Mouse (Mus musculus): ENCODE measurements around the gene A630001G21Rik. TPM values are rescaled to one million over a fixed set of nuclear protein-coding genes. Genes with fewer than 3 reads are reported as not detected.

A630001G21Rik gene
- polyA plus RNA-seq, 1 experiment, result 0.02 TPM

DNA sequence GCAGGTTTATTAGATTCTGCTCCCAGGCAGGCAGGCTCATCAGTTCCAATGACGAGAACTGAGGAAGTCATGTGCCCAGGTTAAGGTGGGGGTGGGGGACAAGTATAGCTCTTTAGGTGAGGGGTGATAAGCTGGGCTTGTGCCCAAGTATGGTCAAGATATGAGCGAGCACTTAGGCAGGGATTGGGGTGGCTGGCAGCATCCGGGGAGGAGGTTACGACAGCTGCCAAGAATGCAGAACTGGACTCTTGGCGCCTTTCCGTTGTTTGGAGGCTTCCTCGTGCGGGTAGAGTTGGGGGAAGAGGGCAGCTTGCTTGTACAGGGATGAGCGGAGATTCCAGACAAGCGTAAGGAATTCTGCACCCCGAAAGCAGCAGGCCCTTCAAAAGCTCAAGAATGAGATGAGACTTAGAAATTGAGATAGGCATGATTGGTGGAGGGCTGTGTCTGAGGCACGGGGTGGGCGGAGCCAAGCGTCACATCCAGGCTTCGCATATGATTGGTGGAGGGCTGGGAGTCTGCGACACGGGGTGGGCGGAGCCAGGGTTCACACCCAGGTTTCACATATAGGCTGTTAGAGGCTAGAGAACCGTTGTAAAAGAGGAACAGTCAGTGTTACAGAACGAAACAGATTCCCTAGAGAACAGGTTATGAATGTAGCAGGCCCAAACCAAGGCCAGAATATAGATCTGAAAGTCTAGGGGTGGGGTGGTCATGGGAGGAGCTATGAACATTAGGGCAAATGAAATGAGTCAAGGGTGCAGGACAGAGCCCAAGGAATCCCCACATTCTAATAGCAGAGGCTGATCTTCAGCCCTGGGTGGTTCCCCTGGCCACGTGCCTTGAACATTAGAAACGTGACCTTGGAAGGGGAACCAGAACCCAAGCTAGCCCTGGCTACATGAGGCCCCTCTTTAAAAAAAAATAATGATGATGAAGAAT, 74.9 kb downstream of the A630001G21Rik start:
- no peak for TF ChIP-seq USF1 (IDR thresholded peaks at IDR 0.05; ENCODE audit: low read depth)
- no peak for TF ChIP-seq TCF3 (IDR thresholded peaks at IDR 0.05; ENCODE audit: insufficient read length, low read depth)
- no peak for TF ChIP-seq POLR2AphosphoS2 (IDR thresholded peaks at IDR 0.05; ENCODE audit: insufficient read length, low read depth)
- no peak for TF ChIP-seq E2F4 (IDR thresholded peaks at IDR 0.05; ENCODE audit: insufficient read depth)
- no peak for TF ChIP-seq CEBPB (IDR thresholded peaks at IDR 0.05; ENCODE audit: insufficient read depth, poor library complexity, severe bottlenecking)
- TF ChIP-seq MAX (IDR thresholded peaks at IDR 0.05; ENCODE audit: low read depth), result no peak
- no peak overlapping the region for H3K4me3 ChIP-seq
- no peaks in the 10 kb centered on the region for H3K36me3 ChIP-seq (ENCODE audit: control insufficient read depth, insufficient read depth)
- H3K27me3 ChIP-seq (ENCODE audit: control insufficient read depth, insufficient read depth, insufficient read length), result no peaks in the 10 kb centered on the region
- H3ac ChIP-seq (ENCODE audit: control insufficient read depth, insufficient read length), result no peak overlapping the region
- H3K79me2 ChIP-seq (ENCODE audit: control insufficient read depth, insufficient read depth), result no peaks in the 10 kb centered on the region
- peak overlapping the region; percentile 38 for H3K4me2 ChIP-seq (ENCODE audit: low read depth)

GRCm38 (mm10) chr1:85702531-85702930, 75.9 kb downstream of the A630001G21Rik start:
- H3K79me2 ChIP-seq (ENCODE audit: control insufficient read depth, insufficient read depth), result no peaks in the 10 kb centered on the region
- no peak overlapping the region for H3K4me2 ChIP-seq (ENCODE audit: low read depth)
- no peak overlapping the region for H3K4me3 ChIP-seq
- no peaks in the 10 kb centered on the region for H3K36me3 ChIP-seq (ENCODE audit: control insufficient read depth, insufficient read depth)
- TF ChIP-seq MYOG (IDR thresholded peaks at IDR 0.05; ENCODE audit: control insufficient read depth in 1 of 3, insufficient read depth in 1 of 3, insufficient read length in 2 of 3, low read depth in 2 of 3), result no peak
- H3ac ChIP-seq (ENCODE audit: control insufficient read depth, insufficient read length), result no peak overlapping the region
- no peaks in the 10 kb centered on the region for H3K27me3 ChIP-seq (ENCODE audit: control insufficient read depth, insufficient read depth, insufficient read length)

GRCm38 (mm10) chr1:85697721-85698493, 80.5 kb downstream of the A630001G21Rik start:
- Histone ChIP-seq H3K4me2 (ENCODE audit: low read depth) (no peak overlapping the region), H3ac (ENCODE audit: control insufficient read depth, insufficient read length) (no peak overlapping the region), H3K79me2 (ENCODE audit: control insufficient read depth, insufficient read depth) (no peaks in the 10 kb centered on the region), H3K4me3 (no peak overlapping the region), H3K36me3 (ENCODE audit: control insufficient read depth, insufficient read depth) (no peaks in the 10 kb centered on the region), H3K27me3 (ENCODE audit: control insufficient read depth, insufficient read depth, insufficient read length) (no peaks in the 10 kb centered on the region)
- TF ChIP-seq E2F4 (IDR thresholded peaks at IDR 0.05; ENCODE audit: insufficient read depth) (no peak), POLR2AphosphoS2 (IDR thresholded peaks at IDR 0.05; ENCODE audit: insufficient read length, low read depth) (no peak), SRF (IDR thresholded peaks at IDR 0.05; ENCODE audit: control insufficient read depth, insufficient read length, low read depth) (no peak), TCF3 (IDR thresholded peaks at IDR 0.05; ENCODE audit: insufficient read length, low read depth) (no peak), CEBPB (IDR thresholded peaks at IDR 0.05; ENCODE audit: insufficient read depth, poor library complexity, severe bottlenecking) (no peak), MAX (IDR thresholded peaks at IDR 0.05; ENCODE audit: low read depth) (no peak), POLR2A (IDR thresholded peaks at IDR 0.05; ENCODE audit: insufficient read length, low read depth) (no peak), REST (IDR thresholded peaks at IDR 0.05; ENCODE audit: insufficient read depth, insufficient read length) (no peak), USF1 (IDR thresholded peaks at IDR 0.05; ENCODE audit: low read depth) (no peak), MYOG (IDR thresholded peaks at IDR 0.05; ENCODE audit: control insufficient read depth in 1 of 3, insufficient read depth in 1 of 3, insufficient read length in 2 of 3, low read depth in 2 of 3) (no peak), TCF12 (IDR thresholded peaks at IDR 0.05; ENCODE audit: insufficient read depth, poor library complexity, severe bottlenecking) (no peak), MYOD1 (IDR thresholded peaks at IDR 0.05; ENCODE audit: control insufficient read depth in 1 of 3, insufficient read length in 2 of 3, low read depth in 2 of 3) (no peak)

DNA sequence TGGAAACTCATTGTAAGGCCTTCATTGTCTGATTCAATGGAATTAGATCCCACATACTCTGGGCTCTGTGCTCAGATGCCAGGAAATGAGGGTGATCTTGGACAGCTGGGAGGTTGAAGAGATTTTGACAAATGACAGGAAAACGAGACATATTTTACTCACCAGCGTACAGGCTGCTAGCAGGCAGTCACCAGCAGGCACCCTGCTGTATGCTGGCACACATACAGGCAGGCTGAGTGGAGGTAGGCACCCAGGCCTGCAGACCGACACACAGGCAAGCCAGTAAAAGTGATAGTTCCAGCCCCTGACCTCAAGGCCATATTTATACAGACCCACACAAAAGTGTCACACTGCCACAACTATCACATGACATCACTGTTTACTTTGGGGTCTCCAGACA, 82.8 kb downstream of the A630001G21Rik start:
- TF ChIP-seq SRF (IDR thresholded peaks at IDR 0.05; ENCODE audit: control insufficient read depth, insufficient read length, low read depth) (no peak), E2F4 (IDR thresholded peaks at IDR 0.05; ENCODE audit: insufficient read depth) (no peak), TCF3 (IDR thresholded peaks at IDR 0.05; ENCODE audit: insufficient read length, low read depth) (no peak), USF1 (IDR thresholded peaks at IDR 0.05; ENCODE audit: low read depth) (no peak), REST (IDR thresholded peaks at IDR 0.05; ENCODE audit: insufficient read depth, insufficient read length) (no peak), MYOD1 (IDR thresholded peaks at IDR 0.05; ENCODE audit: control insufficient read depth in 1 of 3, insufficient read length in 2 of 3, low read depth in 2 of 3) (no peak), POLR2A (IDR thresholded peaks at IDR 0.05; ENCODE audit: insufficient read length, low read depth) (no peak), POLR2AphosphoS2 (IDR thresholded peaks at IDR 0.05; ENCODE audit: insufficient read length, low read depth) (no peak), MAX (IDR thresholded peaks at IDR 0.05; ENCODE audit: low read depth) (no peak)
- H3K4me3 ChIP-seq, result no peak overlapping the region
- H3K36me3 ChIP-seq (ENCODE audit: control insufficient read depth, insufficient read depth), result no peaks in the 10 kb centered on the region
- H3K4me2 ChIP-seq (ENCODE audit: low read depth), result no peak overlapping the region
- H3K79me2 ChIP-seq (ENCODE audit: control insufficient read depth, insufficient read depth), result no peaks in the 10 kb centered on the region
- no peak overlapping the region for H3ac ChIP-seq (ENCODE audit: control insufficient read depth, insufficient read length)
- H3K27me3 ChIP-seq (ENCODE audit: control insufficient read depth, insufficient read depth, insufficient read length), result no peaks in the 10 kb centered on the region

DNA sequence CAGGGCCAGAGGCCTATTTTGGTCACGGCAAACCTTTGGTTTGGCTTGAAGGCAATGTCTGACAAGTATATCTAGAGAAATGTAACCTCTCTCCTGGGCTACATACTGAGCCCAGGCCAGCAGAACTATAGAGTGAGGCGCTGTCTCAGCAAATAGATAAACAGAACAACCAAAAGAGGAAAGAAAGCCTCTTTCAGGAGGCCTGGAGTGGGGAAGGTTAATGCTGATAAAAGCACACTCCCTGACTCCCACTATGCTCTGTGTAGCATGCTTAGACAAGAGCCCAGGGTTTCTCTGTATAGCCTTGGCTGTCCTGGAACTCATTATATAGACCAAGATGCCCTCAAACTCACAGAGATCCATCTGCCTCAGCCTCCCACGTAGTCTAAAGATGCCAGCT, 85.2 kb downstream of the A630001G21Rik start:
- H3K79me2 ChIP-seq (ENCODE audit: control insufficient read depth, insufficient read depth), result no peaks in the 10 kb centered on the region
- H3K4me3 ChIP-seq, result no peak overlapping the region
- TF ChIP-seq E2F4 (IDR thresholded peaks at IDR 0.05; ENCODE audit: insufficient read depth) (no peak), REST (IDR thresholded peaks at IDR 0.05; ENCODE audit: insufficient read depth, insufficient read length) (no peak), MYOG (IDR thresholded peaks at IDR 0.05; ENCODE audit: control insufficient read depth in 1 of 3, insufficient read depth in 1 of 3, insufficient read length in 2 of 3, low read depth in 2 of 3) (no peak), TCF3 (IDR thresholded peaks at IDR 0.05; ENCODE audit: insufficient read length, low read depth) (no peak), POLR2AphosphoS2 (IDR thresholded peaks at IDR 0.05; ENCODE audit: insufficient read length, low read depth) (no peak), CEBPB (IDR thresholded peaks at IDR 0.05; ENCODE audit: insufficient read depth, poor library complexity, severe bottlenecking) (no peak), USF1 (IDR thresholded peaks at IDR 0.05; ENCODE audit: low read depth) (no peak), SRF (IDR thresholded peaks at IDR 0.05; ENCODE audit: control insufficient read depth, insufficient read length, low read depth) (no peak), MAX (IDR thresholded peaks at IDR 0.05; ENCODE audit: low read depth) (no peak), TCF12 (IDR thresholded peaks at IDR 0.05; ENCODE audit: insufficient read depth, poor library complexity, severe bottlenecking) (no peak), POLR2A (IDR thresholded peaks at IDR 0.05; ENCODE audit: insufficient read length, low read depth) (no peak), MYOD1 (IDR thresholded peaks at IDR 0.05; ENCODE audit: control insufficient read depth in 1 of 3, insufficient read length in 2 of 3, low read depth in 2 of 3) (no peak)
- no peaks in the 10 kb centered on the region for H3K36me3 ChIP-seq (ENCODE audit: control insufficient read depth, insufficient read depth)
- no peak overlapping the region for H3K4me2 ChIP-seq (ENCODE audit: low read depth)
- H3ac ChIP-seq (ENCODE audit: control insufficient read depth, insufficient read length), result no peak overlapping the region
- H3K27me3 ChIP-seq (ENCODE audit: control insufficient read depth, insufficient read depth, insufficient read length), result no peaks in the 10 kb centered on the region

Measured in myocyte (in vitro differentiated cells).